Mouse (Mus musculus): ENCODE results near the gene Mybph. TPM values are rescaled to one million over a fixed set of nuclear protein-coding genes. Genes with fewer than 3 reads are reported as not detected.
A peak's percentile ranks its signal among the peaks of the same experiment; 100 is the strongest.

Mybph gene
- total and polyA plus RNA-seq, 2 experiments, result not detected

DNA sequence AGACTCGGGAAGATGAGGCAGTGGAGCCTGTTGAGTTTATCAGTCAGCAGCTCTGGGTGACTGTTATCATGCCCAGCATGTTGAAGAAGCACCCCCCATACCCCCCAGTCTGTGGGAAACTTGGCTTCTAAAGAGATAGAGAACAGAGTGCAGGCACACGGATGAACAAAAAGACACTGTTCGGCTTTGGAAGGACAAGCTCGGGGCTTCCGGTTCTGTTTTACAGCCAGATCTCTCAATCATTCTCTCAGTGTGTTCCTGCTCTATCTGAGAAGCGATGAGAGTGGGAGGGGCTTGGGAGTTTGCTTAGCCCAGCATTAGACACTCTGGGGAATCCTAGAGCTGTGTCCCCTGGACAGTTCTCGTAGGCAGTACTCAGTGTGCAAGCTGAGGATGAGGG lies 20.2 kb downstream of the Mybph start:
- no peak for TF ChIP-seq CTCF (IDR thresholded peaks at IDR 0.05; ENCODE audit: low read depth, low read length)
- no peak for TF ChIP-seq POLR2A (IDR thresholded peaks at IDR 0.05; ENCODE audit: extremely low read depth, insufficient read depth, low read length)
- no peak for DNase-seq (ENCODE audit: extremely low read depth, low read depth, low spot score)
- Histone ChIP-seq H3K9ac (ENCODE audit: low read depth, low read length) (no peak overlapping the region), H3K27ac (replicated peaks; ENCODE audit: insufficient read depth, low read depth, low read length) (no peak overlapping the region), H3K79me2 (ENCODE audit: control insufficient read depth, insufficient read depth, low read length) (no peaks in the 10 kb centered on the region), H3K36me3 (ENCODE audit: control insufficient read depth, insufficient read depth, low read length) (no peaks in the 10 kb centered on the region), H3K4me3 (ENCODE audit: insufficient read depth, low read depth, low read length) (no peak overlapping the region), H3K4me1 (ENCODE audit: control insufficient read depth, insufficient read depth, low read length) (peaks cover 12% of the 10 kb centered on the region), H3K27me3 (ENCODE audit: control insufficient read depth, insufficient read depth, low read length) (no peaks in the 10 kb centered on the region)
- WGBS, result 70% methylated on average over 7 of the region's 7 CpGs

GRCm38 (mm10) chr1:134215059-134215458 lies 21.8 kb downstream of the Mybph start:
- Histone ChIP-seq H3K27me3 (ENCODE audit: control insufficient read depth, insufficient read depth, low read length) (no peaks in the 10 kb centered on the region), H3K9ac (ENCODE audit: low read depth, low read length) (no peak overlapping the region), H3K27ac (replicated peaks; ENCODE audit: insufficient read depth, low read depth, low read length) (no peak overlapping the region), H3K4me3 (ENCODE audit: insufficient read depth, low read depth, low read length) (no peak overlapping the region), H3K4me1 (ENCODE audit: control insufficient read depth, insufficient read depth, low read length) (peaks cover 16% of the 10 kb centered on the region), H3K36me3 (ENCODE audit: control insufficient read depth, insufficient read depth, low read length) (no peaks in the 10 kb centered on the region), H3K79me2 (ENCODE audit: control insufficient read depth, insufficient read depth, low read length) (no peaks in the 10 kb centered on the region)
- TF ChIP-seq CTCF (IDR thresholded peaks at IDR 0.05; ENCODE audit: low read depth, low read length), result no peak
- no peak for TF ChIP-seq POLR2A (IDR thresholded peaks at IDR 0.05; ENCODE audit: extremely low read depth, insufficient read depth, low read length)
- no peak for DNase-seq (ENCODE audit: extremely low read depth, low read depth, low spot score)
- WGBS, result 81% methylated on average over 7 of the region's 7 CpGs

DNA sequence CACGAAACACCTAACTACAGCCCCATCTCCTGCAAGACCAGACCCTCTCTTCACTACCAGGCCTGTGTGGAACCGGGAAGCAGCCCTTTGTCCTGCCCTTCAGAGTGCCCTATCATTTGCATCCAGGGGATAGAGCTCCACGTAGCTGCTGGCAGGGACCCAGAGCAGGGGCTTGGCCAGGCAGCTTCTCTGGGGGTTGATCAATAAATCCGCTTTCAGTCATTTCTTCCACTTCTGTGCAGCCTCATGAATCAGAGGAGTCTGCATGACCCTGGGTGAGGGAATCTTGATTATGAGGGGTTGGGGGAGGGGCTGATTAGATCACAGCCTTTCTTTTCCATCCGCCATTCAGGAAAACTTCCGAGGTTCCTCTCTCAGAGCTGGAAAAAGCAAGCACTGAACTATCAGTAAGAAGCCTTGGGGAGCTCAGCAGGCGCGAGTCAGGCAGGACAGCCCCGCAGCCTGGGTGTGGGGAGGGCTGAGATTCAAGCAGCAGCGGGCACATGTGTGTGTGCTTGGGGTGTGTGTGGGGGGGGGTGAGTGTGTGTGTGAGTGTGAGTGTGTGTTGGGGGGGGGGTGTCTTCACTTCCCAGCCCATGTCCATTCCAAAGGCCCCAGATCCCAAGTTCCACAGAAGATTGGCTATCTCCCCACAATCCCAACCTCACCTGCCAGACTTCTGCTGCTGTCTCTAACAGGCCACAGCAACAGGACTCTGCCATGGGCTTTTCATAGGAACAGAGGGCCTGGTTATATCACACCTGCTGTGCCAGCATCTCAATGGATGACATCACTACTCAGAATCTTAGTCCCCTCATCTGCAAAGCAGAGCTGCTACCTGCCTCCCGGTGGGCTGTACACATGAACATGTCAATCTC lies 22.7 kb downstream of the Mybph start:
- no peak for TF ChIP-seq POLR2A (IDR thresholded peaks at IDR 0.05; ENCODE audit: extremely low read depth, insufficient read depth, low read length)
- TF ChIP-seq CTCF (IDR thresholded peaks at IDR 0.05; ENCODE audit: low read depth, low read length), result no peak

DNA sequence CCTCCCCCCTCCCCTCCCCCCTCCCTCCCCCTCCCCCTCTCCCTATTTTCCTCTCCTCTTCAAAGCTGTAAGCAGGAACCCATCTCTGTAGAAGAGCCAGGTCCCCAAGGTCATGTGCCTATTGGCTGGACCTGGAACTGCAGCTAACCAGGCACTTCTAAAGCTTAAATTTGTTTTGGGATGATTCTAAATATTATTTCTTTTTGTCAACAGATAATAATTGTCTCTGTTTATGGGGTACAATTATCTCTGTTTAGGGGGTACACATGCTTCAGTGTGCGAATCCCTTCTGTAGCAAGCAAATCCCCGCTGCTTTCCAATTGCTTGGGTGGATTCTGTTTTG lies 23.4 kb downstream of the Mybph start:
- Histone ChIP-seq H3K27me3 (ENCODE audit: control insufficient read depth, insufficient read depth, low read length) (no peaks in the 10 kb centered on the region), H3K36me3 (ENCODE audit: control insufficient read depth, insufficient read depth, low read length) (no peaks in the 10 kb centered on the region), H3K9ac (ENCODE audit: low read depth, low read length) (no peak overlapping the region), H3K79me2 (ENCODE audit: control insufficient read depth, insufficient read depth, low read length) (no peaks in the 10 kb centered on the region), H3K4me1 (ENCODE audit: control insufficient read depth, insufficient read depth, low read length) (peaks cover 16% of the 10 kb centered on the region), H3K27ac (replicated peaks; ENCODE audit: insufficient read depth, low read depth, low read length) (no peak overlapping the region), H3K4me3 (ENCODE audit: insufficient read depth, low read depth, low read length) (no peak overlapping the region)
- WGBS, result 92% methylated on average over 2 of the region's 2 CpGs
- DNase-seq (ENCODE audit: extremely low read depth, low read depth, low spot score), result no peak
- TF ChIP-seq CTCF (IDR thresholded peaks at IDR 0.05; ENCODE audit: low read depth, low read length) (no peak), POLR2A (IDR thresholded peaks at IDR 0.05; ENCODE audit: extremely low read depth, insufficient read depth, low read length) (no peak)

More for the DNA sequence above, 22.7 kb downstream of the Mybph start:
- H3K36me3 ChIP-seq (ENCODE audit: control insufficient read depth, insufficient read depth, low read length), result no peaks in the 10 kb centered on the region
- H3K27ac ChIP-seq (replicated peaks; ENCODE audit: insufficient read depth, low read depth, low read length), result no peak overlapping the region
- H3K9ac ChIP-seq (ENCODE audit: low read depth, low read length), result no peak overlapping the region
- no peak for DNase-seq (ENCODE audit: extremely low read depth, low read depth, low spot score)
- WGBS, result 64% methylated on average over 11 of the region's 11 CpGs
- no peak overlapping the region for H3K4me3 ChIP-seq (ENCODE audit: insufficient read depth, low read depth, low read length)
- no peaks in the 10 kb centered on the region for H3K27me3 ChIP-seq (ENCODE audit: control insufficient read depth, insufficient read depth, low read length)
- peaks cover 16% of the 10 kb centered on the region for H3K4me1 ChIP-seq (ENCODE audit: control insufficient read depth, insufficient read depth, low read length)
- H3K79me2 ChIP-seq (ENCODE audit: control insufficient read depth, insufficient read depth, low read length), result no peaks in the 10 kb centered on the region

GRCm38 (mm10) chr1:134217028-134217481 lies 23.8 kb downstream of the Mybph start:
- no peaks in the 10 kb centered on the region for H3K27me3 ChIP-seq (ENCODE audit: control insufficient read depth, insufficient read depth, low read length)
- peak; percentile 62 for DNase-seq (ENCODE audit: extremely low read depth, low read depth, low spot score)
- H3K4me3 ChIP-seq (ENCODE audit: insufficient read depth, low read depth, low read length), result no peak overlapping the region
- H3K9ac ChIP-seq (ENCODE audit: low read depth, low read length), result peak overlapping the region; percentile 0; the same call in 1 of the 2 replicates
- WGBS, result 19% methylated on average over 12 of the region's 12 CpGs
- no peaks in the 10 kb centered on the region for H3K79me2 ChIP-seq (ENCODE audit: control insufficient read depth, insufficient read depth, low read length)
- no peaks in the 10 kb centered on the region for H3K36me3 ChIP-seq (ENCODE audit: control insufficient read depth, insufficient read depth, low read length)
- peaks cover 19% of the 10 kb centered on the region for H3K4me1 ChIP-seq (ENCODE audit: control insufficient read depth, insufficient read depth, low read length)
- TF ChIP-seq CTCF (IDR thresholded peaks at IDR 0.05; ENCODE audit: low read depth, low read length), result no peak
- no peak for TF ChIP-seq POLR2A (IDR thresholded peaks at IDR 0.05; ENCODE audit: extremely low read depth, insufficient read depth, low read length)
- H3K27ac ChIP-seq (replicated peaks; ENCODE audit: insufficient read depth, low read depth, low read length), result no peak overlapping the region; the same call in 1 of the 2 replicates

- no peak for DNase-seq (ENCODE audit: extremely low read depth, low read depth, low spot score)
- WGBS, result 91% methylated on average over 3 of the region's 3 CpGs
- Histone ChIP-seq H3K79me2 (ENCODE audit: control insufficient read depth, insufficient read depth, low read length) (no peaks in the 10 kb centered on the region), H3K27ac (replicated peaks; ENCODE audit: insufficient read depth, low read depth, low read length) (no peak overlapping the region), H3K4me3 (ENCODE audit: insufficient read depth, low read depth, low read length) (no peak overlapping the region), H3K9ac (ENCODE audit: low read depth, low read length) (no peak overlapping the region), H3K27me3 (ENCODE audit: control insufficient read depth, insufficient read depth, low read length) (no peaks in the 10 kb centered on the region), H3K36me3 (ENCODE audit: control insufficient read depth, insufficient read depth, low read length) (no peaks in the 10 kb centered on the region), H3K4me1 (ENCODE audit: control insufficient read depth, insufficient read depth, low read length) (peaks cover 26% of the 10 kb centered on the region)
- no peak for TF ChIP-seq POLR2A (IDR thresholded peaks at IDR 0.05; ENCODE audit: extremely low read depth, insufficient read depth, low read length)
- TF ChIP-seq CTCF (IDR thresholded peaks at IDR 0.05; ENCODE audit: low read depth, low read length), result no peak
Measured at GRCm38 (mm10) chr1:134217942-134218341, 24.7 kb downstream of the Mybph start.
